Mouse (Mus musculus) G1E (cell line): ENCODE measurements at regions not wholly inside any gene's neighbourhood (a gene's known extent, or its start where the extent isn't known, plus 50 kb on each side); places are given as distances from the start of the nearest gene placed in this dataset.

Experiments
- CTCF ChIP-seq: IDR thresholded peaks from 2 replicates; pipeline ENCODE4 v1.5.1; 2012; ENCODE audit warnings: low read depth, low read length, inconsistent platforms, mixed read lengths
- GATA1 ChIP-seq: IDR thresholded peaks from 2 replicates; pipeline ENCODE4 v1.6.1; 2012; ENCODE audit warnings: borderline replicate concordance, low read length, inconsistent platforms, mixed read lengths

GRCm38 (mm10) chr13:44673337-44673966 is 55.8 kb upstream of the Jarid2 start:
- TF ChIP-seq CTCF: no peak
- TF ChIP-seq GATA1: no peak
